Mouse (Mus musculus) left cerebral cortex, adult 8-10 months (tissue): ENCODE measurements at regions not wholly inside any gene's neighbourhood (a gene's known extent, or its start where the extent isn't known, plus 50 kb on each side); places are given as distances from the start of the nearest gene placed in this dataset.
"Not testable (repeated sequence)": the region's sequence is repeated elsewhere in the genome, so short reads cannot be mapped to it uniquely, and the experiment has no call there.

ENCODE experiments used
- DNase-seq, 2 experiments: peaks; one replicate each; pipeline ENCODE4 v3.0.0; 2022; ENCODE audit warnings: low spot score in 2 of 2

GRCm38 (mm10) chr16:86932765-86933164 lies 421.2 kb upstream of the N6amt1 start:
- DNase-seq = no peak

- no peak for DNase-seq
Observed at GRCm38 (mm10) chr16:86897967-86898710, 455.8 kb upstream of the N6amt1 start.

GRCm38 (mm10) chr16:86894982-86895381 lies 459.0 kb upstream of the N6amt1 start:
- DNase-seq = no peak

GRCm38 (mm10) chr16:86894333-86894732 lies 459.7 kb upstream of the N6amt1 start:
- no peak for DNase-seq

- no peak for DNase-seq
Observed at GRCm38 (mm10) chr16:86888421-86888820, 465.6 kb upstream of the N6amt1 start.

GRCm38 (mm10) chr16:86887605-86888004 lies 466.4 kb upstream of the N6amt1 start:
- DNase-seq = no peak

GRCm38 (mm10) chr16:86883862-86884261 lies 470.1 kb upstream of the N6amt1 start:
- no peak for DNase-seq

GRCm38 (mm10) chr16:86882529-86882928 lies 471.5 kb upstream of the N6amt1 start:
- no peak for DNase-seq

- no peak for DNase-seq
Observed at GRCm38 (mm10) chr16:86881583-86881982, 472.4 kb upstream of the N6amt1 start.

- no peak for DNase-seq
Observed at GRCm38 (mm10) chr16:86860828-86861227, 493.2 kb upstream of the N6amt1 start.

- DNase-seq = no peak
Observed at GRCm38 (mm10) chr16:86855891-86856290, 498.1 kb upstream of the N6amt1 start.

GRCm38 (mm10) chr16:86855312-86855711 lies 498.7 kb upstream of the N6amt1 start:
- no peak for DNase-seq

GRCm38 (mm10) chr16:86853398-86853797 lies 500.6 kb upstream of the N6amt1 start:
- DNase-seq = no peak

GRCm38 (mm10) chr16:86838457-86839337 lies 515.3 kb upstream of the N6amt1 start:
- no peak for DNase-seq

- DNase-seq = no peak
Observed at GRCm38 (mm10) chr16:86827645-86828044, 526.3 kb upstream of the N6amt1 start.

GRCm38 (mm10) chr16:86826641-86827040 lies 527.3 kb upstream of the N6amt1 start:
- no peak for DNase-seq

GRCm38 (mm10) chr16:86823496-86823895 lies 530.5 kb upstream of the N6amt1 start:
- no peak for DNase-seq

GRCm38 (mm10) chr16:86821586-86821985 lies 532.4 kb upstream of the N6amt1 start:
- DNase-seq = no peak

- not testable (repeated sequence) for DNase-seq
Observed at GRCm38 (mm10) chr16:86818639-86819038, 535.3 kb upstream of the N6amt1 start.

- DNase-seq = no peak
Observed at GRCm38 (mm10) chr16:86816763-86817593, 537.0 kb upstream of the N6amt1 start.

- no peak for DNase-seq
Observed at GRCm38 (mm10) chr16:86816006-86816405, 538.0 kb upstream of the N6amt1 start.

- DNase-seq = no peak
Observed at GRCm38 (mm10) chr16:86812692-86813091, 541.3 kb upstream of the N6amt1 start.
